Mouse (Mus musculus) neural tube, embryonic 11.5 days (tissue): ENCODE results near the gene Nfib. TPM values are rescaled to one million over a fixed set of nuclear protein-coding genes. Genes with fewer than 3 reads are reported as not detected.
A peak's percentile ranks its signal among the peaks of the same experiment; 100 is the strongest.

Experiments used
- ATAC-seq: fragments of 200-750 bp; cut with Nextera tagmentation; 2 replicates; pipeline ENCODE4 v1.8.0; 2017; ENCODE audit warnings: moderate number of reproducible peaks, mild to moderate bottlenecking, moderate TSS enrichment, moderate library complexity; ENCODE audit not compliant: insufficient read depth, low FRiP score, low TSS enrichment
- DNase-seq: peaks from one replicate; pipeline ENCODE4 v3.0.0-alpha.2; 2015; ENCODE audit warnings: low spot score
- H3K27ac ChIP-seq: fragments of 300-500 bp; sonication (generic); 2 replicates; pipeline ENCODE4 v1.5.1; 2014; ENCODE audit warnings: low read depth, mild to moderate bottlenecking, low read length
- H3K27me3 ChIP-seq: fragments of 300-500 bp; sonication (generic); 2 replicates; pipeline ENCODE4 v1.6.1; 2014; ENCODE audit warnings: mild to moderate bottlenecking, low read length, mixed read lengths; ENCODE audit not compliant: control insufficient read depth, insufficient read depth
- H3K36me3 ChIP-seq: fragments of 300-500 bp; sonication (generic); 2 replicates; pipeline ENCODE4 v1.6.1; 2014; ENCODE audit warnings: mild to moderate bottlenecking, low read length, moderate library complexity, mixed read lengths; ENCODE audit not compliant: control insufficient read depth, insufficient read depth
- H3K4me1 ChIP-seq: fragments of 300-500 bp; sonication (generic); 2 replicates; pipeline ENCODE4 v1.6.1; 2014; ENCODE audit warnings: low read length, mixed read lengths; ENCODE audit not compliant: control insufficient read depth, insufficient read depth
- H3K4me2 ChIP-seq: fragments of 300-500 bp; sonication (generic); 2 replicates; pipeline ENCODE4 v1.6.1; 2014; ENCODE audit warnings: low read depth, mild to moderate bottlenecking, moderate library complexity
- H3K4me3 ChIP-seq: fragments of 300-500 bp; sonication (generic); 2 replicates; pipeline ENCODE4 v1.5.1; 2014; ENCODE audit warnings: low read depth, low read length
- H3K9ac ChIP-seq: fragments of 300-500 bp; sonication (generic); 2 replicates; pipeline ENCODE4 v1.6.1; 2014; ENCODE audit warnings: mild to moderate bottlenecking, low read length
- H3K9me3 ChIP-seq: fragments of 300-500 bp; sonication (generic); 2 replicates; pipeline ENCODE4 v1.6.1; 2016; ENCODE audit warnings: low read length; ENCODE audit not compliant: control insufficient read depth
- WGBS: fragments of 180-500 bp; shearing (Covaris S2); extraction: QIAGEN DNeasy Blood & Tissue Kit; methylation state at CpG from one replicate; pipeline ENCODE4 v1.1.7; 2014; 5-methylcytosine and 5-hydroxymethylcytosine counted together
- polyA plus RNA-seq: library from polyadenylated mRNA; unstranded; fragments of >200 nt; fragmentation: Nextera tagmentation; extraction: Ambion mirVana; gene quantifications from 2 replicates; pipeline ENCODE4 v1.2.1, GENCODE M21; 2014

The Nfib gene
- polyA plus RNA-seq, 1 experiment from 2014 or later, result 29.1 TPM

DNA sequence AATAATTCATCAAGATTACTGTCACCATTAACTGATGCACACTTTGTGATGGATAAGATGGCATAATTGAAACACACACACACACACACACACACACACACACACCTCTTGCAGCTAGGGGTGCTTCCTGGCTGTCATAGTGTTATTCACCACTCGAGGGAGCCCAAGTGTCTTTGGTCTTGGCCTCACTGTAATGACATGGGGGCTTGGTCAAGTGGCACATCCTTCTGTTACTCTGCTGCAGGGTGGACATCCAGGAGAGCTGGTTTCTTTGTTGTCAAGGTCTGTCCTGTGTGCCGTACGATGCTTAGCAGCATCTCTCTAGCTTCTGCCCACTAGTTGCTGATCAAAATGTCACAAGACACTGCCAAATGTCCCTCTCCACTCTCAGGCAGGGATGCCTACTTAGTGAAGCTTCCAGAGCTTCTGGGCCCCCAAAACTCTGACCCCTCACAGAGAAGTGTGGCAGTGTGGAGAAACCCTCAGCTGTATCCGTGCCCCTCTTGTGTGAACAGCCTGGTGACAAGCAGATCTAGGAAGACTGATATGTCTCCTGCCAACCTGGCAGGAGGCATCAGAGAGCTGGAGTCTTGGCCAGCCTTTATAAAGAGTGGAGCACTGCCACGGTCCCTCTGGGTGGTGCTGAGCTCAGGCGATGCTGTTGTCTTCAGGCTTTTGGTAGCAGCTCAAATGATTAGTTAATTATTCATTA, 62.4 kb downstream of the Nfib start:
- no peaks in the 10 kb centered on the region for H3K36me3 ChIP-seq
- no peak overlapping the region for H3K27ac ChIP-seq
- H3K9ac ChIP-seq, result no peak overlapping the region
- H3K9me3 ChIP-seq, result no peaks in the 10 kb centered on the region
- H3K4me2 ChIP-seq, result no peak overlapping the region
- 62% methylated on average over 6 of the region's 6 CpGs for WGBS
- H3K27me3 ChIP-seq, result no peaks in the 10 kb centered on the region
- H3K4me3 ChIP-seq, result no peak overlapping the region
- no peaks in the 10 kb centered on the region for H3K4me1 ChIP-seq
- peak; percentile 69 for DNase-seq
- peak; percentile 65; the same call in 1 of the 2 replicates for ATAC-seq

DNA sequence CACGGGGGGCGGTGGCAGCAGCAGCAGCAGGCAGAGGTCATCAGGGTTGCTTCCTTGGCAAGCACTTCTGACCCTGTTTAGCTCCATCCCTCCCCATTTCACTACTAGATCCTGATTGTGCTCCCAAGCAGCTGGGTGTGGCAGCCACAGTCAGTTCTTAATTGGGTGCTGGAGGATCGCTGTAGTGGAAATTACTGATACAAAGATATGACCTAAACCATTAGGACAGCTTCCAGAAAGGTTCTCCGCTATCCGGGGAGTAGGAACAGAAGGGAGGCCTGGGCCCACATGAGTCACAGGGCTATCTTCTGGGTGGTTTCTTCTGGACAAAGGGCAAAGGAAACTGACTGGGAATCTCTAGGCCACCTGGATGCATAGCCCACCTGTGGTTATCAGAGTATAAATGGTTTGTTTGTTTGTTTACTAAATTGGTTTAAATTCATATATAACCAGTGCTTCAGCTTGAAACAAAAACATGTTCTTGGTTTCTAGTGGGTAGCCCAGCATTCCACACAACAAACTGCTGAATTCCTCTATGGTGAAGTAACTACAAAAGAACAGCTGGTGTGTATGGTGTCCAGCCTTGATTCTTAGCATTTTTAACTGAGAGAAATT, 64.4 kb downstream of the Nfib start:
- no peak for DNase-seq
- no peak for ATAC-seq
- no peak overlapping the region for H3K9ac ChIP-seq
- H3K4me1 ChIP-seq, result no peaks in the 10 kb centered on the region
- no peaks in the 10 kb centered on the region for H3K27me3 ChIP-seq
- H3K27ac ChIP-seq, result no peak overlapping the region
- WGBS, result 79% methylated on average over 5 of the region's 5 CpGs
- no peaks in the 10 kb centered on the region for H3K9me3 ChIP-seq
- no peaks in the 10 kb centered on the region for H3K36me3 ChIP-seq
- no peak overlapping the region for H3K4me2 ChIP-seq
- H3K4me3 ChIP-seq, result no peak overlapping the region

DNA sequence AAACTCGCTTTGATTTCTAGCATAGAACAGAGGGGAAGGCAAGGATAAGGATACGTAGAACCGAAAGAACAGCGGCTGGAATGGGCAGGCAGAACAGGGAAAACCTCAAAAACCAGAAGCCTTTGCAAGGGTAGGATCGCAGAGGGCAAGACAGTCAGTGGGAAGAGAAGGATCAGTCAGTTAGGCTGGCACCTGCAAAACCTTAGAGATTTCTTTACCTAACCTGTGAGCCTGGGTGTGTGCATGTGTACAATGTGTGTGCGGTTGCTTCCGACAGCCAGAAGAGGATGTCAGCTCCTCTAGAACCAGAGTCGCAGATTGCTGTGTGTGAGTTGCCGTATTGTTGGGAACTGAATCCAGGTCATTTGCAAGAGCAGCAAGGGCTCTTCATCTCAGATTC, 67.3 kb downstream of the Nfib start:
- ATAC-seq, result no peak
- 93% methylated on average over 9 of the region's 9 CpGs for WGBS
- DNase-seq, result no peak
- H3K27ac ChIP-seq, result no peak overlapping the region
- no peaks in the 10 kb centered on the region for H3K36me3 ChIP-seq
- H3K4me1 ChIP-seq, result no peaks in the 10 kb centered on the region
- H3K9me3 ChIP-seq, result no peaks in the 10 kb centered on the region
- H3K4me2 ChIP-seq, result no peak overlapping the region
- H3K4me3 ChIP-seq, result no peak overlapping the region
- no peak overlapping the region for H3K9ac ChIP-seq
- H3K27me3 ChIP-seq, result no peaks in the 10 kb centered on the region

DNA sequence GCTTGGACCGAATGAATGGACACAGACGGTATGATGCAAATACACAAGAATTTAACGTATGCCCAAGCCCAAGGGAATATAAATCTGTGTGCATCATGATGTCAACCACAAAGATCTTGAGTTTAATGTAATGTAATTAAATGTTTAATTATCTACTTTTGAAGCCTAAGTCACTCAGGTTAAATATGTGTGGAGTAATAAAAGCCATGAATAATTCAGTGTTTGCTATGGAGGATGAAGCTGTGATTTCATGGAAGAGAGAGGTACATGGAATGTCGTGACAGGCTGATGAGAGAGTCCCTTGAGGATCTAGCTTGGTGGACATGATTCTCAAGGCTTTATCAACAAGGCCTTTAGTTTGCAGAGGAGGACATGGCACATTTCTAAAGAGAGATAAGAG, 67.9 kb downstream of the Nfib start:
- ATAC-seq, result no peak

DNA sequence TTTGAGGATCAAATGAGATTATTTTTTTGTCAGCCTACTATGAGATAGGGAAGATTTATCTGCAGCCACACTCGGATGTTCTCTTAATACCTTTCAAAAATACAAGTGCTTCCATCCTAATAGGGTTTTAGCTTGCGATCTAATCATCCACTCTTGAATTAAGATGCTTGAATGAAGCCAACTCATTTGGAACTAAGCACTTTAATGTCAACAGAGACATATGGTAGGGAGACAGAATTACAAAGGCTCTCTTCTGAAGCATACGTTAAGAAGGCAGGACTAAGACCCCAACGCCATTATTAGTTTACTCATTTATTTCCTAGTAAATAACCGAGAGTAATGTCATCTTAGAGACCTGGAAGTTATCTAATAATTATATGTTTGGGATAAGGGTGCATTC, 68.9 kb downstream of the Nfib start:
- no peak overlapping the region for H3K27ac ChIP-seq
- H3K36me3 ChIP-seq, result no peaks in the 10 kb centered on the region
- H3K9ac ChIP-seq, result no peak overlapping the region
- ATAC-seq (no peak), DNase-seq (no peak)
- no peaks in the 10 kb centered on the region for H3K4me1 ChIP-seq
- WGBS, result 69% methylated on average over 5 of the region's 5 CpGs
- H3K4me2 ChIP-seq, result no peak overlapping the region
- H3K4me3 ChIP-seq, result no peak overlapping the region
- no peaks in the 10 kb centered on the region for H3K27me3 ChIP-seq
- no peaks in the 10 kb centered on the region for H3K9me3 ChIP-seq

More for the DNA sequence above, 67.9 kb downstream of the Nfib start:
- no peaks in the 10 kb centered on the region for H3K9me3 ChIP-seq
- no peak for DNase-seq
- H3K4me2 ChIP-seq, result no peak overlapping the region
- no peaks in the 10 kb centered on the region for H3K4me1 ChIP-seq
- no peak overlapping the region for H3K27ac ChIP-seq
- H3K36me3 ChIP-seq, result no peaks in the 10 kb centered on the region
- no peaks in the 10 kb centered on the region for H3K27me3 ChIP-seq
- WGBS, result 78% methylated on average over 4 of the region's 4 CpGs
- H3K4me3 ChIP-seq, result no peak overlapping the region
- no peak overlapping the region for H3K9ac ChIP-seq

DNA sequence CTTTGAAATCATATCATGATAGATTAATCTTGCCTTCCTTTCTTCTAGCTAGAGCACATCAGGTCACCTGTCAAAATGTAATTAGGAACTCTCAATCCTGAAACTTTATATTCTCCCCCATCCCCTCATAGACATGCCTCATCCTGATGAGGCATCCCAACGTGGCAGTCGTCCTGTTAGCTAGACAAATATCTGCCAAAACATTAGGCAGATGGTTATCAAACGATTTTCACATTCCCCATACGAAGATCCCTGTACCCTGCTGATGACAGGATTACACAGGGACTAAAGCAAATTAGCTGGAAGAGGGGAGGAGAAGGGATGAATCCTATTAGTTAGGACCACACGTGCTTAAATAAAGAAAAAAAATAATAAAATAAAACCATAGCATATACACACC, 69.7 kb downstream of the Nfib start:
- Histone ChIP-seq H3K36me3 (no peaks in the 10 kb centered on the region), H3K9ac (no peak overlapping the region), H3K27me3 (no peaks in the 10 kb centered on the region), H3K4me1 (no peaks in the 10 kb centered on the region), H3K27ac (no peak overlapping the region), H3K4me3 (no peak overlapping the region), H3K9me3 (no peaks in the 10 kb centered on the region), H3K4me2 (no peak overlapping the region)
- no peak for ATAC-seq
- 74% methylated on average over 5 of the region's 5 CpGs for WGBS
- DNase-seq, result no peak

DNA sequence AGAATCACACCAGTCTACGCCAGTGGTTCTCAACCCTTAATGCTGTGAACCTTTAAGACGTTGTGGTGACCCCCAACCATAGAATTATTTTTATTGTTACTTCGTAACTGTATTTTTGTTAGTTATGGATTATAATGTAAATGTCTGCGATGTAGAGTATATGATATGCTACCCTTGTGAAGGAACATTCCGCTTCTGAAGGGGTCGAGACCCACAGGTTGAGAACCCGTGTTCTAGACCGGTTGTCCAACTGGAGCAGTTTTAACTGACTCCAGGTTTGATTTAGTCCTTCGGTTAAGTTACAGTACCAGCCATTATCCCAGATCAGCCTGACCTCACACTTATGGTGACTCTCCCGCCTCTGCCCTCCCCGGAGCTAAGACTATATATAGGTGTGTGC, 70.4 kb downstream of the Nfib start:
- DNase-seq (no peak), ATAC-seq (no peak)
- no peak overlapping the region for H3K9ac ChIP-seq
- no peaks in the 10 kb centered on the region for H3K4me1 ChIP-seq
- H3K9me3 ChIP-seq, result no peaks in the 10 kb centered on the region
- H3K36me3 ChIP-seq, result no peaks in the 10 kb centered on the region
- H3K27ac ChIP-seq, result no peak overlapping the region
- H3K4me2 ChIP-seq, result no peak overlapping the region
- no peaks in the 10 kb centered on the region for H3K27me3 ChIP-seq
- WGBS, result 95% methylated on average over 11 of the region's 11 CpGs
- no peak overlapping the region for H3K4me3 ChIP-seq

DNA sequence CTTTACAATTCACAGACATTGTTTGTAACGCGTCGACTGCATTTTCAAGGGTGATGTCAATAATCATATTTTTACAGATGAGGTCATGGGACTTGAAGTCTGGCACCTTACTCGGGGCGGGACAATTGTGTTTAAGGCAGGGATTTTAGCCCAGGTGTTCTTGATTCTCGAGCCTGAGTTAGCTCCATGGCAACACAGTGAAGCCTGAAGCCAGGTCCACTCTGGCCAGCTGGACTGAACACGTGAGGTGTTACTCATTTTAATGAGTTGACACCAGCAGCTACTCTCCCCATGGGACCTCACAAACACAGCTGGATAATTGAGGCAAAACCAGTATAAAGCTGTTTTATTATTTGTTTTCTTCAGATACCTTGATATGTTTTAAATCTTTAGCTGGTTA, 71.2 kb downstream of the Nfib start:
- DNase-seq, result no peak
- 72% methylated on average over 7 of the region's 7 CpGs for WGBS
- Histone ChIP-seq H3K36me3 (no peaks in the 10 kb centered on the region), H3K27me3 (no peaks in the 10 kb centered on the region), H3K27ac (no peak overlapping the region), H3K4me1 (no peaks in the 10 kb centered on the region), H3K4me3 (no peak overlapping the region), H3K9me3 (no peaks in the 10 kb centered on the region), H3K9ac (no peak overlapping the region), H3K4me2 (no peak overlapping the region)
- no peak for ATAC-seq
